Comparison of ENCODE assay signal across 8 mouse cellular contexts in the genomic region with DNA sequence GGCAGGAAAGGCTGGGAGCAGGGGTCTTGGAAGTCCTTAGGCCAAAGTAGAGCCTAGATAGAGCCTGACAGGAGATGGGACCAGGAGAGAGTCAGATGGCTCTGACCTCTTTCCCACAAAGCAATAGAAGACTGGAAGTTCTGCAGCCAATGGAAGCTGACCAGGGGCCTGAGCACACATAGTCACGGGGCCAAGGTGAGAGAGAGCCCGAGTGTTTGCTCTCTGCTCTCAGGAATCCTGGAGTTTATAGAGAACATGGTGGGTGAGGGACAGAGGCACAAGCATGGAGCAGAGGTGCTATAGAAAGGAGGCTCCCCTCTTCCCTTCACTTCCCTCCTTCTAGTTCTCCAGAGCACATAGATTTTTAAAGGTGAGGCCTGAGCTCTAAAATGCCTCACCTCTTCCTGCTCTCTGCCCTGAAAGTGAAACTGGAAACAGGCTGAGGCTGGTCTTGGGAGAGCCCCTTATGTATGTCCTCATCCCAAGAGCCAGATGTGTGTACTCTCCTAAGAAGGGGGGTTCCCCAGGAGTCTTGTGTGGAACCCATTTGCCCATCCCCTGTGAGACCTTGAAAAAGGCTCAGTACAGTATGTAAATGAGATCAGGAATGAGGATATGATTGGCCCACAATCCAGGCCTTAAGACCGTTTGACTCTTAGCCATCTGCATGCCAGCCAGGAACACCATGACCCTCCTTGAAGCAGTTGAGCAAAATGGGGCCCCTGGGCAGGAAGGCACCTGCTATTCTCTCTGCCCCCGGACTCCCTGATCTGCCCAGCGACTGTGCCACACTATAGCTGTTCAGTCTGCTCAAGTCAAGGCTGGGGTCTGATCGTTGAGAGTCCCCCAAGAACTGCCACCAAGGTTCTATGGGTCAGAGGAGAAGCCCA. TPM values are rescaled to one million over a fixed set of nuclear protein-coding genes. Genes with fewer than 3 reads are reported as not detected.
A peak's percentile ranks its signal among the peaks of the same experiment; 100 is the strongest.
DNase-seq lines count a peak whose midpoint lies in the region; ATAC-seq and TF ChIP-seq lines count a peak whose summit lies in the region.

No protein-coding gene starts in this region.

- WGBS in embryonic facial prominence, embryonic 10.5 days: 75% methylated on average over 6 of the region's 6 CpGs
- 73% methylated on average over 6 of the region's 6 CpGs for WGBS in hindbrain, embryonic 15.5 days

- H3K9me3 ChIP-seq in embryonic facial prominence, embryonic 10.5 days: peaks cover 3% of the 10 kb centered on the region; the same call in 1 of the 2 replicates
- H3K9me3 ChIP-seq in hindbrain, embryonic 15.5 days: no peaks in the 10 kb centered on the region

- peaks cover 31% of the 10 kb centered on the region for H3K4me1 ChIP-seq in embryonic facial prominence, embryonic 10.5 days
- peaks cover 31% of the 10 kb centered on the region for H3K4me1 ChIP-seq in hindbrain, embryonic 15.5 days (replicated peaks)

- H3K79me2 ChIP-seq in myocyte (ENCODE audit: control insufficient read depth, insufficient read depth): no peaks in the 10 kb centered on the region

- TF ChIP-seq CTCF in layer of hippocampus, adult 2 months (conservative IDR thresholded peaks at IDR 0.05): no peak

- ATAC-seq in hindbrain, embryonic 15.5 days (ENCODE audit: low FRiP score, low read depth): no peak

- TF ChIP-seq POLR2A in myocyte (IDR thresholded peaks at IDR 0.05; ENCODE audit: insufficient read length, low read depth): no peak

- H3K27ac ChIP-seq in layer of hippocampus, adult 2 months: peak overlapping the region; percentile 84
- H3K27ac ChIP-seq in embryonic facial prominence, embryonic 10.5 days (replicated peaks): peak overlapping the region; percentile 57; the same call in 1 of the 2 replicates
- H3K27ac ChIP-seq in hindbrain, embryonic 15.5 days (replicated peaks): peak overlapping the region; percentile 70

- H3ac ChIP-seq in myocyte (ENCODE audit: control insufficient read depth, insufficient read length): no peak overlapping the region

- H3K36me3 ChIP-seq in embryonic facial prominence, embryonic 10.5 days (replicated peaks): no peaks in the 10 kb centered on the region
- H3K36me3 ChIP-seq in hindbrain, embryonic 15.5 days: no peaks in the 10 kb centered on the region
- H3K36me3 ChIP-seq in myocyte (ENCODE audit: control insufficient read depth, insufficient read depth): no peaks in the 10 kb centered on the region

- no peak overlapping the region for H3K9ac ChIP-seq in hindbrain, embryonic 15.5 days

- no peak for DNase-seq in layer of hippocampus, adult 2 months (ENCODE audit: low spot score in 2 of 2)
- no peak for DNase-seq in layer of hippocampus, adult 9-10 months (ENCODE audit: low spot score)
- DNase-seq in embryonic facial prominence, embryonic 10.5 days (ENCODE audit: low spot score): no peak
- DNase-seq in left cerebral cortex, adult 9 months (ENCODE audit: low spot score in 2 of 2): no peak
- DNase-seq in spleen, postnatal 10 days (ENCODE audit: low spot score in 2 of 2): no peak
- no peak for DNase-seq in urinary bladder, postnatal 14 days (ENCODE audit: low spot score)

- H3K27me3 ChIP-seq in embryonic facial prominence, embryonic 10.5 days (replicated peaks; ENCODE audit: low read depth, poor library complexity, severe bottlenecking): no peaks in the 10 kb centered on the region
- H3K27me3 ChIP-seq in hindbrain, embryonic 15.5 days: no peaks in the 10 kb centered on the region
- H3K27me3 ChIP-seq in myocyte (ENCODE audit: control insufficient read depth, insufficient read depth, insufficient read length): no peaks in the 10 kb centered on the region

- no peak overlapping the region for H3K4me3 ChIP-seq in layer of hippocampus, adult 2 months
- H3K4me3 ChIP-seq in embryonic facial prominence, embryonic 10.5 days: no peak overlapping the region
- no peak overlapping the region for H3K4me3 ChIP-seq in hindbrain, embryonic 15.5 days
- no peak overlapping the region for H3K4me3 ChIP-seq in myocyte

- H3K4me2 ChIP-seq in hindbrain, embryonic 15.5 days: no peak overlapping the region
- peak overlapping the region; percentile 69 for H3K4me2 ChIP-seq in myocyte (ENCODE audit: low read depth)

TF ChIP-seq in myocyte, 11 proteins besides CTCF, POLR2A, EP300 and RAD21:
- no peak for TF ChIP-seq TCF3 (IDR thresholded peaks at IDR 0.05; ENCODE audit: insufficient read length, low read depth)
- peak in 1 of 3 experiments; percentile 46 for TF ChIP-seq MYOD1 (IDR thresholded peaks at IDR 0.05; ENCODE audit: control insufficient read depth in 1 of 3, insufficient read length in 2 of 3, low read depth in 2 of 3)

RNA-seq across cellular contexts. Expression of gene Irf2bpl, which starts 25.4 kb away (rescaled TPM):
- total RNA-seq in layer of hippocampus, adult 2 months (2021): 10 to 100 TPM; 69.8 to 70.2 TPM
- 13.5 and 17.3 TPM in 2 replicates for polyA plus RNA-seq in embryonic facial prominence, embryonic 10.5 days (2016; fragmentation: Nextera tagmentation; extraction: Ambion mirVana)
- polyA plus RNA-seq in hindbrain, embryonic 15.5 days (2015; fragmentation: Nextera tagmentation; extraction: Ambion mirVana): 72.9 and 87.3 TPM in 2 replicates
- polyA plus RNA-seq in myocyte (2012; fragmentation: generic; extraction: Trizol): 59.1 TPM
